Mouse (Mus musculus): ENCODE measurements at regions not wholly inside any gene's neighbourhood (a gene's known extent, or its start where the extent isn't known, plus 50 kb on each side); places are given as distances from the start of the nearest gene placed in this dataset.

DNA sequence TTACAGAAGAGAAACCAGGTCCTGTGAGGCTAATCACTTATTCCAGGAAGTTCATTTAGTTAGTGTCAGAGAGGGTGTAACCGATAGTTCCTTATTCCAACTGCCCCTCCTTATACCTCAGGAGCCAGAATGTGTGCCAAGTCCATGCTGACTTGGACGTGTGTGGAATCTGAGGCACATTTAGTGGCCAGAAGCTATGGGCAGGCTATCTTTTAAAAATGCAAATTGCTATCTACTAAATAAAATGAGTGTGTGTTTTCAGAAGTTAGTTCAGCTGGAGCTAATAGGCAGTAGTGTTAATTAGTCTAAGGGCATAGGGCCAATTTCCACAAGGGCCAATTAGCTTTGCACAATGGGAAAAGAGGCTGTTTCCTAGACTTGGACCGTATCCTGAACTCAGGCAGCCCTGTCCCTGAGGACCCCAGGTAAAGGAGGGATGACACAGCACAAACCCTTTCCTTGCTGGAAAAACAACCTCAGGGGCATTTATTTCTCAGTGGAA is 168.5 kb downstream of the Icos start:
- WGBS: 38% methylated on average over 3 of the region's 3 CpGs
- TF ChIP-seq CTCF (IDR thresholded peaks at IDR 0.05; ENCODE audit: insufficient read depth, low read depth, low read length) (no peak), POLR2A (IDR thresholded peaks at IDR 0.05; ENCODE audit: insufficient read depth, low read depth, low read length) (no peak)
- H3K27ac ChIP-seq (ENCODE audit: insufficient read depth, low read depth, low read length): no peak overlapping the region
- no peak overlapping the region for H3K4me3 ChIP-seq (ENCODE audit: insufficient read depth, low read depth, low read length)
- H3K4me1 ChIP-seq (ENCODE audit: control insufficient read depth, insufficient read depth, low read length): no peaks in the 10 kb centered on the region

DNA sequence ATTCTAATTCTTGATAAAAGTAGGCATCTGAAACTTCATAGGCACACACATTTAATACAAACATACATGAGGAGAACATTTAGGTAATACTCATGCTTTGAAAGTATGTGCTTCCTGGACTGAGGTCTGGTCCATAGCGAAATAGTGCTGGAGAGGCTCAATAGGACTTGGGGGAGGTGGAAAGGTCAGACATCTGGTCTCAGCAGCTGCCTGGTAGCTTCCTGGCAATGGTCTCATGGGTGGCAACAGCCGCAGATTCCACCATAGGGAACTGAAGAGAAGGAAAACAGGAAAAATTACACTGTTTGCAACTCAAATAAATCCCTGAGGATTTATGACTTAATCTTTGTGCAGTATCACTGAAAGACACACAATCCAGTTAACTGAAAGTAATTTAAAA is 174.0 kb downstream of the Icos start:
- WGBS: 73% methylated on average over 2 of the region's 2 CpGs
- Histone ChIP-seq H3K4me1 (ENCODE audit: control insufficient read depth, insufficient read depth, low read length) (no peaks in the 10 kb centered on the region), H3K4me3 (ENCODE audit: insufficient read depth, low read depth, low read length) (no peak overlapping the region), H3K27ac (ENCODE audit: insufficient read depth, low read depth, low read length) (no peak overlapping the region)
- no peak for TF ChIP-seq CTCF (IDR thresholded peaks at IDR 0.05; ENCODE audit: insufficient read depth, low read depth, low read length)
- no peak for TF ChIP-seq POLR2A (IDR thresholded peaks at IDR 0.05; ENCODE audit: insufficient read depth, low read depth, low read length)

DNA sequence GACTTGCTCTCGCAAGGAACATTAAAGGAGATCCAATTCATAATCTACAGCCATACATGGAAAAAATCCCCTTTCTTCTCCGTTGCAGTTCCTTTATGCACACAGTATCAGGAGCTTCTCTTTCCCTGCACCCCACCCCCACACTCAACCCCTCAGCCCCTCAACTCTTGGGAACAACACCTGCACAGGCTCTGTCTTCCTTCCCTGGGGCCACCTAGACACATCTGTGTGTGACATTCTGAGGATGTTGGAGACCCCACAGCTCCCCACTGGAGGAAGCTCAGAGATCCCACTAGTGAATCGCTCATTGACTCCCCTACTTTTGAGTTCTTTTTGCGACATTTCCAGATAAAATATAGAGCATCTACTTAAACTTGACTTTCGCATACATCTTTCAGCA is 174.4 kb downstream of the Icos start:
- 91% methylated on average over 5 of the region's 5 CpGs for WGBS
- Histone ChIP-seq H3K4me3 (ENCODE audit: insufficient read depth, low read depth, low read length) (no peak overlapping the region), H3K27ac (ENCODE audit: insufficient read depth, low read depth, low read length) (no peak overlapping the region), H3K4me1 (ENCODE audit: control insufficient read depth, insufficient read depth, low read length) (no peaks in the 10 kb centered on the region)
- no peak for TF ChIP-seq CTCF (IDR thresholded peaks at IDR 0.05; ENCODE audit: insufficient read depth, low read depth, low read length)
- TF ChIP-seq POLR2A (IDR thresholded peaks at IDR 0.05; ENCODE audit: insufficient read depth, low read depth, low read length): no peak

DNA sequence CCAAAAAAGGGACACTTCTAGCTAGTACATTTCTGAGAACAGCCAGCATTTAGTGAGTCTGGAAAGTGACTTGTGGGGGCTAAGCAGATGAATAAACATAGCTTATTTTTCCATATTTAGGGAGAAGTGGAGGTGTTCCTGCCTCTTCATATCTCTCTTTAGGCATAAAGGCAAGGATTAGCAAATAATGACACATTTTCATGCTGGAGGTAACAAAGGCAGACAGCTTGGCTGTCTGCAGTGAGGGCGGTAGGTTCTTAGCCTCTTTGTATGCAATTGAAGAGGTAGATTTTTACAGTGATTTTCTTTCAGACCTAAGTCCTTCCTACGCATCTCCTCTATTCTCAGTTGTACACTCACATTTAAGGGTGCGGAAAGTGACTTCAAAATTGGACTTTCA is 176.5 kb downstream of the Icos start:
- Histone ChIP-seq H3K4me1 (ENCODE audit: control insufficient read depth, insufficient read depth, low read length) (no peaks in the 10 kb centered on the region), H3K4me3 (ENCODE audit: insufficient read depth, low read depth, low read length) (no peak overlapping the region), H3K27ac (ENCODE audit: insufficient read depth, low read depth, low read length) (no peak overlapping the region)
- TF ChIP-seq CTCF (IDR thresholded peaks at IDR 0.05; ENCODE audit: insufficient read depth, low read depth, low read length) (no peak), POLR2A (IDR thresholded peaks at IDR 0.05; ENCODE audit: insufficient read depth, low read depth, low read length) (no peak)
- WGBS: 80% methylated on average over 3 of the region's 3 CpGs

DNA sequence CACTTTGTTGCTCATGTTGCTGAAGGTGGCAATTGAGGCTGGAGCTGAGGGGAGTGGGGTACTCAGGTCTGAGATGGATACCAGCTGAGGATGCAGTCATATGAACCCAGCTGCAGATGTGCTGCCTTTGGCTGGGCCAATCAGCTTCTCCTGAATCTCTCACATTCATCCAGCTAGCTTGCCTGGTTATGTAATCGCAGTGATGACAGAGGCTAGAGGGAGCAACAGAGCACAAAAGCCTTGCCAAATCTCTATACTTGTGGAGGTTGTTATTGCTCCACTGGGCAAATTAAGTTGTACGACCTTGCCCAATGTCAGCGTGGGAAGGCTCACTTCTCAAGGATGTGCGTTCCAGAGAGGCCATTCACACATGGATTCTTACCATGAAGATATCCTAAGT is 179.5 kb downstream of the Icos start:
- 59% methylated on average over 4 of the region's 4 CpGs for WGBS
- TF ChIP-seq CTCF (IDR thresholded peaks at IDR 0.05; ENCODE audit: insufficient read depth, low read depth, low read length): no peak
- Histone ChIP-seq H3K4me1 (ENCODE audit: control insufficient read depth, insufficient read depth, low read length) (no peaks in the 10 kb centered on the region), H3K27ac (ENCODE audit: insufficient read depth, low read depth, low read length) (no peak overlapping the region), H3K4me3 (ENCODE audit: insufficient read depth, low read depth, low read length) (no peak overlapping the region)

DNA sequence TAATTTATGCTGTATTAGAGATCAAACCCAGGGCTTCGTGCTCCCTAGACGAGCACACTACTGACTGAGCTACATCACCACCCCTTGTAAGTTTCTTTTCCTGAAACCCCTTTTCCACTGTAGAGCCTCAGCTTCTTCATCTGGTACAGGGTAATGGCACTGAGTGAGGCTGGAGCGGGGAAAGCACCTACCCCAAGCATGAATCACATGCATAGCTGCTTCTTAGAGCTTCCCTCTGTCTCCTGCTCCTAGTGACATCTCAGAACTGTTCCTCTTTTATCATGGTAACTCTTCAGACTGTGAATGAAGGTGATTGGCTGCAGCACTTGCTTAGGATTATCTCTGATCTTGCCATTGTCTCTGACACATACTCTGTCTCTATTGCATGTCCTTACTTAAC is 182.8 kb downstream of the Icos start:
- 87% methylated on average over 3 of the region's 3 CpGs for WGBS
- H3K4me3 ChIP-seq (ENCODE audit: insufficient read depth, low read depth, low read length): no peak overlapping the region
- H3K4me1 ChIP-seq (ENCODE audit: control insufficient read depth, insufficient read depth, low read length): no peaks in the 10 kb centered on the region
- no peak for TF ChIP-seq CTCF (IDR thresholded peaks at IDR 0.05; ENCODE audit: insufficient read depth, low read depth, low read length)
- TF ChIP-seq POLR2A (IDR thresholded peaks at IDR 0.05; ENCODE audit: insufficient read depth, low read depth, low read length): no peak
- no peak overlapping the region for H3K27ac ChIP-seq (ENCODE audit: insufficient read depth, low read depth, low read length)

DNA sequence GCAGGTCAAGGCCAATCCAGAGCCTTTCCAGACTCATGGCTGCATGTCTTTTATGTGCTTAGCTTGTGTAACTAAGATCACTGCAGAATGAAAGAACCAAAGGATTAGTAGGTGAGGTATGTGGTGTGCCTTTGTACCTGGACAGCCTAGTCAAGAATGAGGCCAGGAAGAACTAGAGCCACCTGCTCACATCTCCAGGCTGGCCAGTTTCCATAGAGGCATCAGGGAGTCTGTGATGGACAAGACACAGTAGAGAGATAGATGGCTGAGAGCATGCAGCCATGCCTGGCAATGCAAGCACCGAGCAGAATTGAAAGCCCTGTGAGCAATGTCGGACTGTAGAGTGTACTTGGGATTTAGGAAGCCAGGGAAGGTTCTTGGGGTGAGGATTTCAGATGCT is 186.5 kb downstream of the Icos start:
- no peak for TF ChIP-seq POLR2A (IDR thresholded peaks at IDR 0.05; ENCODE audit: insufficient read depth, low read depth, low read length)
- no peak for TF ChIP-seq CTCF (IDR thresholded peaks at IDR 0.05; ENCODE audit: insufficient read depth, low read depth, low read length)
- no peaks in the 10 kb centered on the region for H3K4me1 ChIP-seq (ENCODE audit: control insufficient read depth, insufficient read depth, low read length)
- no peak overlapping the region for H3K4me3 ChIP-seq (ENCODE audit: insufficient read depth, low read depth, low read length)
- H3K27ac ChIP-seq (ENCODE audit: insufficient read depth, low read depth, low read length): no peak overlapping the region
- WGBS: 95% methylated on average over 2 of the region's 2 CpGs

DNA sequence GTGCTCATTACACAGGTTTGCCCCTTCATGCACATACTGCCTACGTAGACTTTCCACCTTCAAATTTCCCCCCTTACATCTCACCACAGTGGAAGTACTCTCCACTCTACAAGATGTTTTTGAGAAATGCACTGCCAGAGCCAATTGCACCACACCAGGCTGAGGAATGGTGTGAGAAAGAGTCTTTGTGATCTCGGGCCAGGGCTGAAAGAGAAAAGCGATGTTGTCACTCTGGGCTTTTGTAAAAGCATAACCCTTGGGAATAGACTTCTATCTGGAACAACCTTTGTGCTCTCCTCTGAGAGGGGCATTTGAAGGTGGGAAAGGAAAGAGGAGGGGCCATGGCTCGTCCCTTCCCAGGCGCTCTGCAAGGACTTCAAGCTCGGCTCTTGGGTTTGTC is 194.2 kb downstream of the Icos start:
- no peak for TF ChIP-seq CTCF (IDR thresholded peaks at IDR 0.05; ENCODE audit: insufficient read depth, low read depth, low read length)
- TF ChIP-seq POLR2A (IDR thresholded peaks at IDR 0.05; ENCODE audit: insufficient read depth, low read depth, low read length): no peak
- no peaks in the 10 kb centered on the region for H3K4me1 ChIP-seq (ENCODE audit: control insufficient read depth, insufficient read depth, low read length)
- no peak overlapping the region for H3K4me3 ChIP-seq (ENCODE audit: insufficient read depth, low read depth, low read length)
- H3K27ac ChIP-seq (ENCODE audit: insufficient read depth, low read depth, low read length): no peak overlapping the region
- WGBS: 74% methylated on average over 6 of the region's 6 CpGs

DNA sequence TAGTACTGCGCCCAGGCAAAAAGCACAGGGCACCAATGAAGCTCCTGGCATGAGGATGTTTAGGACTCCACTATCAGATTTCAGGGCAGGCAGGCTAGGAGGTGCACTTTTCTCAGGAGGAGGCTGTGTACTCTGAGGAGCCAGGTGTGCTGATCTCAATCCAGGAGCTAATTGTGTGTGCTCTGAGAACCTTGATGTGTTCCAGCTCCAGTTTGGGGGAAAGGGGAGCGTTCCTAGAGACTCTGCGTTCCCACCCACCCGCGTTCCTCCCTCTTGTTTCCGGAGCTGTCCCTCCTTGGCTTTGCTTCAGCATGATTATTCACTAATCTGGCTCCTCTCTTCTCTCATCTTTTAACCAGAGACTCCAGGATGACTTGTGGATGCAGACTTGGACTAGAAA is 195.2 kb downstream of the Icos start:
- Histone ChIP-seq H3K4me3 (ENCODE audit: insufficient read depth, low read depth, low read length) (no peak overlapping the region), H3K27ac (ENCODE audit: insufficient read depth, low read depth, low read length) (no peak overlapping the region), H3K4me1 (ENCODE audit: control insufficient read depth, insufficient read depth, low read length) (no peaks in the 10 kb centered on the region)
- TF ChIP-seq POLR2A (IDR thresholded peaks at IDR 0.05; ENCODE audit: insufficient read depth, low read depth, low read length): no peak
- TF ChIP-seq CTCF (IDR thresholded peaks at IDR 0.05; ENCODE audit: insufficient read depth, low read depth, low read length): no peak
- WGBS: 51% methylated on average over 6 of the region's 6 CpGs

DNA sequence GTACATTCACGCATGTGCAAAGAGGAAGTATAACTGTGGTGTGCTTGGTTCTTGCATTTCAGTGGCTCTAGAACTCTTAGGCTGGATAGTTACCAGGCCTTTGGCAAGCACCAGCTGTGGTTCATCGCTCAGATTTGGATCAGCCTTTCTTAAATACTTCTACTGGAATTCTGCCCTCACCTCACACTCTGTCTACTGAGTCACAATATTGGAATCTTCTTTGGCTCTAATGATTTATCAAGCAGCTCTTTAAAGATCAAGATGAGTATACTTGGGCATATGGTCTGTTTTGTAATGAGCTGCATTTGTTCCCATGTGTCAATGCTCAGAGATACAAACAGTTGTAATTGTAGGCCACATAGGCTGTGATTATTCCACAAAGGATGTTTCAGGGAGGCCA is 197.5 kb downstream of the Icos start:
- TF ChIP-seq POLR2A (IDR thresholded peaks at IDR 0.05; ENCODE audit: insufficient read depth, low read depth, low read length): no peak
- no peak for TF ChIP-seq CTCF (IDR thresholded peaks at IDR 0.05; ENCODE audit: insufficient read depth, low read depth, low read length)
- Histone ChIP-seq H3K4me1 (ENCODE audit: control insufficient read depth, insufficient read depth, low read length) (0 out of 2 replicates have a peak, but pooled peaks cover 2% of the 10 kb centered on the region), H3K4me3 (ENCODE audit: insufficient read depth, low read depth, low read length) (no peak overlapping the region), H3K27ac (ENCODE audit: insufficient read depth, low read depth, low read length) (no peak overlapping the region)
- 59% methylated on average over 2 of the region's 2 CpGs for WGBS
